Mouse (Mus musculus): Measurements from ENCODE around the gene Rps27a. TPM values are rescaled to one million over a fixed set of nuclear protein-coding genes. Genes with fewer than 3 reads are reported as not detected.
A peak's percentile ranks its signal among the peaks of the same experiment; 100 is the strongest.
"Not testable (repeated sequence)": the region's sequence is repeated elsewhere in the genome, so short reads cannot be mapped to it uniquely, and the experiment has no call there.

Gene Rps27a
- total RNA-seq, 2 experiments from 2014 or later: 336 to 416 TPM

- no peak for DNase-seq
- intact Hi-C loops (cut with DNase I): loop anchor here (1.0 to 10.0 kb wide), 3 partner anchors 20 to 478 kb away; partner anchors contain the start of genes Eml6, Mtif2 and Rtn4
- no peak for TF ChIP-seq CTCF (IDR thresholded peaks at IDR 0.05)
- peak overlapping the region; percentile 96 for H3K4me3 ChIP-seq
- peak overlapping the region; percentile 94; the same call in 1 of the 2 replicates for H3K27ac ChIP-seq
Measured at GRCm38 (mm10) chr11:29546762-29547161, 1.1 kb downstream of the Rps27a start.

GRCm38 (mm10) chr11:29546297-29546696 is 1.6 kb downstream of the Rps27a start:
- intact Hi-C loops (cut with DNase I): loop anchor here (10.0 kb wide), 1 partner anchor 479 kb away; the partner anchor contains the start of gene Eml6
- not testable (repeated sequence) for DNase-seq, H3K27ac ChIP-seq
- peak overlapping the region; percentile 96 for H3K4me3 ChIP-seq

- not testable (repeated sequence) for DNase-seq, H3K27ac ChIP-seq, H3K4me3 ChIP-seq
- intact Hi-C loops (cut with DNase I): loop anchor here (10.0 kb wide), 1 partner anchor 480 kb away; the partner anchor contains the start of gene Eml6
Measured at GRCm38 (mm10) chr11:29545150-29545752, 2.7 kb downstream of the Rps27a start.

- no peak for DNase-seq
- no peak for TF ChIP-seq CTCF (IDR thresholded peaks at IDR 0.05)
- intact Hi-C loops (cut with DNase I): loop anchor here (10.0 kb wide), 1 partner anchor 480 kb away; the partner anchor contains the start of gene Eml6
- no peak overlapping the region for H3K27ac ChIP-seq
- H3K4me3 ChIP-seq: no peak overlapping the region
Measured at GRCm38 (mm10) chr11:29544225-29544945, 3.5 kb downstream of the Rps27a start.

- no peak for TF ChIP-seq CTCF (IDR thresholded peaks at IDR 0.05)
- intact Hi-C loops (cut with DNase I): no loop called here
- DNase-seq: no peak
- H3K27ac ChIP-seq: no peak overlapping the region
- H3K4me3 ChIP-seq: no peak overlapping the region
Measured at GRCm38 (mm10) chr11:29538201-29538600, 9.7 kb downstream of the Rps27a start.

- intact Hi-C loops (cut with DNase I): loop anchor here (1.0 to 10.0 kb wide), 3 partner anchors 21 to 281 kb away; partner anchors contain the start of genes Ccdc88a, Cfap36 and Clhc1
- peak within 1 kb of the TSS; percentile 93 for H3K27ac ChIP-seq
- peak within 1 kb of the TSS; percentile 92 for H3K4me3 ChIP-seq
- TF ChIP-seq CTCF (IDR thresholded peaks at IDR 0.05): no peak
- DNase-seq: peak; percentile 85
Measured at GRCm38 (mm10) chr11:29525988-29526794, 21.7 kb downstream of the Rps27a start, which contains the start of gene Mtif2. Gene Mtif2, plus strand, starts transcription at chr11:29526408.

- DNase-seq: peak; percentile 95
- Histone ChIP-seq H3K27ac (peak within 1 kb of the TSS; percentile 90), H3K4me3 (peak within 1 kb of the TSS; percentile 88)
- no peak for TF ChIP-seq CTCF (IDR thresholded peaks at IDR 0.05)
- intact Hi-C loops (cut with DNase I): loop anchor here (5.0 kb wide), 1 partner anchor 343 kb away; the partner anchor contains the start of gene Ppp4r3b
Measured at GRCm38 (mm10) chr11:29514682-29515412, 33.1 kb downstream of the Rps27a start, which contains the start of gene Prorsd1. Gene Prorsd1, minus strand, starts transcription at chr11:29515033.

GRCm38 (mm10) chr11:29514325-29514681 is 33.6 kb downstream of the Rps27a start:
- H3K27ac ChIP-seq: peak overlapping the region; percentile 90
- TF ChIP-seq CTCF (IDR thresholded peaks at IDR 0.05): no peak
- intact Hi-C loops (cut with DNase I): loop anchor here (5.0 kb wide), 1 partner anchor 342 kb away; the partner anchor contains the start of gene Ppp4r3b
- peak overlapping the region; percentile 88 for H3K4me3 ChIP-seq
- no peak for DNase-seq

- no peak overlapping the region for H3K27ac ChIP-seq
- no peak overlapping the region for H3K4me3 ChIP-seq
- no peak for DNase-seq
- no peak for TF ChIP-seq CTCF (IDR thresholded peaks at IDR 0.05)
- intact Hi-C loops (cut with DNase I): loop anchor here (5.0 kb wide), 1 partner anchor 341 kb away; the partner anchor contains the start of gene Ppp4r3b
Measured at GRCm38 (mm10) chr11:29512818-29513535, 34.9 kb downstream of the Rps27a start.

GRCm38 (mm10) chr11:29509421-29509820 is 38.5 kb downstream of the Rps27a start:
- DNase-seq: no peak
- TF ChIP-seq CTCF (IDR thresholded peaks at IDR 0.05): no peak
- Histone ChIP-seq H3K4me3 (no peak overlapping the region), H3K27ac (no peak overlapping the region)
- intact Hi-C loops (cut with DNase I): no loop called here
